Mouse (Mus musculus) inflammation-experienced regulatory T-cells, adult 6 months (primary cell): ENCODE measurements around the gene Pygm. TPM values are rescaled to one million over a fixed set of nuclear protein-coding genes. Genes with fewer than 3 reads are reported as not detected.

Experiments used
- ATAC-seq: one replicate; pipeline ENCODE4 v1.8.0; 2017
- polyA plus RNA-seq, 3 experiments: library from polyadenylated mRNA; unstranded; fragments of 100-300 nt; shearing (Covaris generic); gene quantifications; one replicate each; pipeline ENCODE4 v1.2.1; 2017

The Pygm gene
- polyA plus RNA-seq, 3 experiments from 2014 or later = 3.4 to 6.5 (median 5.7) TPM

DNA sequence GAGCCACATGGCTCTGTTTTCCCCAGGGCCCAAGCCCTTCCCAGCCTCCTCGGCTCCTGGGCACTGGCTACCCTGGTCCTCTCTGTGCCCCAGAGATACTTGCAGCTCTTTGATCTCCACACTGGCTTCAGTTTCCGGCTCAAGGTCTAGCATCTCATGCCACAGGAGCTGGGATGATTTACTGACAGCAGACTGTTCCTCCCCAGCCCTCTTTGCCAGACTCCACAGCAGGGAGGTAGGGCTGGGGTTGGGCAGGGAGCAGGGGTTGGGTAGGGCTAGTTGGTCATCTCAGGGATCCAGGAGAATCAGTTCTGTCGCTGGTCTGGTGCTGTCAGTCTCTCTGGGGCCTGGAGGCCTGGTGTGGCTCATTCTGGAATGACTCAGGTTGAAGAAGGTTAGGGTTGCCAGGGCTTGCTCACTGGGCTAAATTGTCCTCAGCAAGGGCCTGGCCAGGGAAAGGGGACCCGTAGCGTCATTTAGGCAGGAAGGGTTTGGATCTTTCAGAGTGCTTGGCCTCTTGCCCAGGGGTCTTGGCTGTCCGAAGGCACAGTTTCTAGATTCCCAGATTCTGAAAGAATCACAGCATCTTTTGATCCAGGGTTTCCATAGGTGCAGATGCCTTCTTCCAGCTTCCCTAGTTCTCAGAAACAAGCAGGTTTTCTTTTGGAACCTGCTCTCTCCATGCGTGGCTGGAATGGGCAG is 62.7 kb downstream of the Pygm start:
- no peak for ATAC-seq

Other genes with a start within 250 kb of the Pygm start
- not detected for gene Batf2, start 243.4 kb upstream of the Pygm start, polyA plus RNA-seq
- 10 to 100 TPM; 14.3 to 31.0 (median 21.9) TPM for gene Arl2, start 242.9 kb upstream of the Pygm start, polyA plus RNA-seq
- under 1 TPM in 2 of 3 experiments, not detected in 1; 0.55 to 0.79 TPM for gene Majin, start 200.0 kb upstream of the Pygm start, polyA plus RNA-seq
- gene Gpha2, start 158.0 kb upstream of the Pygm start, polyA plus RNA-seq = not detected
- gene Ppp2r5b, start 148.5 kb upstream of the Pygm start, polyA plus RNA-seq = 1 to 10 TPM; 1.7 to 3.3 (median 2.2) TPM
- gene Atg2a, start 142.7 kb upstream of the Pygm start, polyA plus RNA-seq = 10 to 100 TPM in 2 of 3 experiments, 1 to 10 TPM in 1; 8.1 to 12.6 (median 11.5) TPM
- 10 to 100 TPM; 10.8 to 36.2 (median 11.4) TPM for gene Ehd1, start 107.7 kb upstream of the Pygm start, polyA plus RNA-seq
- under 1 TPM; 0.15 to 0.36 (median 0.26) TPM for gene Cdc42bpg, start 77.9 kb upstream of the Pygm start, polyA plus RNA-seq
- gene Men1, start 49.4 kb upstream of the Pygm start, polyA plus RNA-seq = 10 to 100 TPM; 15.8 to 18.7 (median 16.3) TPM
- 100 to 1,000 TPM in 1 of 3 experiments, 10 to 100 TPM in 2; 68.4 to 105 (median 88.5) TPM for gene Map4k2, start 43.3 kb upstream of the Pygm start, polyA plus RNA-seq
- 10 to 100 TPM; 53.3 to 63.5 (median 59.1) TPM for gene Sf1, start 20.7 kb upstream of the Pygm start, polyA plus RNA-seq
- 100 to 1,000 TPM in 1 of 3 experiments, 10 to 100 TPM in 2; 59.9 to 201 (median 68.4) TPM for gene Rasgrp2, start 14.9 kb downstream of the Pygm start, polyA plus RNA-seq
- under 1 TPM in 1 of 3 experiments, not detected in 2; 0.26 TPM for gene Nrxn2, start 34.3 kb downstream of the Pygm start, polyA plus RNA-seq
- gene Slc22a12, start 158.6 kb downstream of the Pygm start, polyA plus RNA-seq = not detected